10 mouse cellular contexts compared by ENCODE assay signal in the genomic region with DNA sequence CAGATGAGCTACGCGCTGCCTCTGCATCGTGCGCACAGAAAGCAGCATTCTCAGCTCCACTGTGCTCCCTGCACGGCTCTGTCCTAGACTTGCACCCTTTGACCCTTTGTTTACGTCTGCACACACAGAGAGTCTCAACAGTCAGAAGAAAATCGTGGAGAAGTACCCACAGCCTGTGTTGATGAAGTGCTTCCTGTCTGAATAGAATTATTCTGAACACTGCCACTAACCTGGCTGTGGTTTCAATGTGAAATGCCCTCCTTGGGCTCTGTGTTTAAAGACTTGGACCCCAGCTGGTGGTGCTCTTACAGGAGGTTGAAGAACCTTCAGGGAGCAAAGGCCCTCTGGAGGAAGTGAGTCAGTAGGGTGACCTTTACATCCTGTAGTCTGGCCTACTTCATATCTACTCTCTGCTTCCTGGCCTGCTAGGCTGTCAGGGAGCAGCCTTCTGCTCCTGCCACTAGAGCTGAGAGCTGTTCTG.
DNase-seq lines count a peak whose midpoint lies in the region; ATAC-seq lines count a peak whose summit lies in the region.
"Had no signal": no experiment of that assay in that cellular context is flagged by ENCODE, and none has a peak within 500 bp of the region (broad histone marks: within the 10 kb centered on the region; RNA-seq: fewer than 3 reads in every experiment).

No protein-coding gene starts in this region.

- H3K27me3 ChIP-seq in neural tube, embryonic 13.5 days = no peaks in the 10 kb centered on the region
- H3K27me3 ChIP-seq in intestine, embryonic 15.5 days (replicated peaks) = no peaks in the 10 kb centered on the region

- 48% methylated on average over 7 of the region's 7 CpGs for WGBS in neural tube, embryonic 13.5 days
- 49% methylated on average over 7 of the region's 7 CpGs for WGBS in intestine, embryonic 15.5 days

- H3K4me3 ChIP-seq in neural tube, embryonic 13.5 days = no peak overlapping the region
- H3K4me3 ChIP-seq in intestine, embryonic 15.5 days (replicated peaks) = no peak overlapping the region

- no peak for ATAC-seq in neural tube, embryonic 13.5 days (ENCODE audit: low read depth)
- 0 out of 2 replicates have a peak, but pooled peaks have one; percentile 24 for ATAC-seq in intestine, embryonic 15.5 days

- no peaks in the 10 kb centered on the region for H3K36me3 ChIP-seq in neural tube, embryonic 13.5 days
- H3K36me3 ChIP-seq in intestine, embryonic 15.5 days = no peaks in the 10 kb centered on the region

- H3K4me2 ChIP-seq in neural tube, embryonic 13.5 days = no peak overlapping the region
- H3K4me2 ChIP-seq in intestine, embryonic 15.5 days (replicated peaks) = no peak overlapping the region

- no peak overlapping the region for H3K9ac ChIP-seq in neural tube, embryonic 13.5 days
- H3K9ac ChIP-seq in intestine, embryonic 15.5 days = no peak overlapping the region

- H3K27ac ChIP-seq in neural tube, embryonic 13.5 days (replicated peaks) = 0 out of 2 replicates have a peak overlapping the region, but pooled peaks have one; percentile 25
- peak overlapping the region; percentile 58 for H3K27ac ChIP-seq in intestine, embryonic 15.5 days

- H3K4me1 ChIP-seq in neural tube, embryonic 13.5 days (replicated peaks) = peaks cover 36% of the 10 kb centered on the region
- peaks cover 27% of the 10 kb centered on the region for H3K4me1 ChIP-seq in intestine, embryonic 15.5 days (replicated peaks)

- H3K9me3 ChIP-seq in neural tube, embryonic 13.5 days = no peaks in the 10 kb centered on the region
- no peaks in the 10 kb centered on the region for H3K9me3 ChIP-seq in intestine, embryonic 15.5 days

- DNase-seq in heart, adult 11 months = peak; percentile 90
- no peak for DNase-seq in heart, adult 18-20 months
- DNase-seq in neural tube, embryonic 10.5 days (ENCODE audit: extremely low spot score, low spot score) = no peak
- DNase-seq in thymus, postnatal 25 days = peak; percentile 14
- no peak for DNase-seq in adrenal gland, postnatal 25 days
- DNase-seq in embryo, embryonic 10.5 days (ENCODE audit: low spot score) = no peak
- DNase-seq: cerebellum, postnatal 14 days; kidney, adult 8-10 months had no signal

Comparison
In these comparisons a context has a peak if more than half of its experiments do, and no peak if none do; other contexts are left out.
1. DNase-seq: peak in heart, adult 11 months (single experiment) and thymus, postnatal 25 days (single experiment); none in heart, adult 18-20 months (0 of 2), neural tube, embryonic 10.5 days (single experiment), adrenal gland, postnatal 25 days (single experiment) and embryo, embryonic 10.5 days (single experiment).